Mouse (Mus musculus): ENCODE measurements around the gene Tec. TPM values are rescaled to one million over a fixed set of nuclear protein-coding genes. Genes with fewer than 3 reads are reported as not detected.

Gene Tec
- polyA plus RNA-seq, 1 experiment from 2014 or later = 3.3 TPM

DNA sequence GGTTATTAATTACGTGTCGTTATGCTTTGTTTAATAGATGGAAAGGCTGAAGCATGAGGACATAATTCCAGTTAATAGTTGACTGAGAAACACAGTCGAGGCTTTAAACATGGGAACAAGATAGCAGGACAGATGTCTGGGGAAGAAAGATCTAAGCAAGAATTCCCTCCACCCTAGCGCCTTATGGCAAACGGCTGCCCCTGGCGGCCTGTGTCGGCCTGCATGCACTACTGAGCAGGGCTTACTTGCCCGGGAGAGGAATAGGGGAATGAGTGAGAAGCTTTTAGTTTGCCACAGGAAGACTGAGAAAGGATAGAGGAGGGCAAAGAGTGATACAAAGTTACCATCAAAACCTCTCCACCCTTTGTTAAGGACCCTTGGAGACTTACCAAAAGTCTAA is 7.4 kb downstream of the Tec start:
- Histone ChIP-seq H3K4me1 (ENCODE audit: control insufficient read depth, insufficient read depth, low read length) (0 out of 2 replicates have a peak, but pooled peaks cover under 1% of the 10 kb centered on the region), H3K9ac (ENCODE audit: low read length) (no peak overlapping the region), H3K36me3 (ENCODE audit: control insufficient read depth, insufficient read depth, low read length) (no peaks in the 10 kb centered on the region), H3K4me2 (no peak overlapping the region), H3K27ac (ENCODE audit: low read depth, low read length) (no peak overlapping the region), H3K9me3 (ENCODE audit: control insufficient read depth, low read length) (no peaks in the 10 kb centered on the region), H3K27me3 (ENCODE audit: control insufficient read depth, insufficient read depth, low read length) (no peaks in the 10 kb centered on the region), H3K4me3 (ENCODE audit: low read depth, low read length) (no peak overlapping the region)
- ATAC-seq (ENCODE audit: low FRiP score) = no peak
- peak; percentile 33 for DNase-seq (ENCODE audit: low spot score, missing footprints)
- 82% methylated on average over 8 of the region's 8 CpGs for WGBS

DNA sequence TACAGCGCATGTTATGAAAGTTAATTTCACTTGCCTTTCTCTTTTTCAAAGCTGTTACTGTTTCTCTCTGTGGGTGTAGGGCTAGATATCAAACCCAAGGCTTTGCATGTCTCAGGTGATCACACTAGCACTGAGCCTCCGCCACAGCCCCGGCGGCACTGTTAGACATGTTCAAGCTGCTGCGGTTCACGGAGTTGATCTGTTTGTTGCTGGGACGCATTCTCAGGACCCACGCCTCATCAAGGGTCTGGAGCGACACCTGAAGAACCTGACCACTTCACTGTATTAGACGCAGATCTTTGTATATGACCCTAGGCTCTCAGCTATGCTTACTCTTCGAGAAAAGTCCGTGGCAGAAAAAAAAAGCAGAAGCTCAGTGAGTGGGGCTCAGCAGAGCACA is 10.0 kb downstream of the Tec start:
- WGBS = 95% methylated on average over 12 of the region's 12 CpGs
- Histone ChIP-seq H3K36me3 (ENCODE audit: control insufficient read depth, insufficient read depth, low read length) (no peaks in the 10 kb centered on the region), H3K9ac (ENCODE audit: low read length) (no peak overlapping the region), H3K27me3 (ENCODE audit: control insufficient read depth, insufficient read depth, low read length) (no peaks in the 10 kb centered on the region), H3K4me2 (no peak overlapping the region), H3K4me3 (ENCODE audit: low read depth, low read length) (no peak overlapping the region), H3K27ac (ENCODE audit: low read depth, low read length) (no peak overlapping the region), H3K4me1 (ENCODE audit: control insufficient read depth, insufficient read depth, low read length) (peaks cover 5% of the 10 kb centered on the region; the same call in 1 of the 2 replicates), H3K9me3 (ENCODE audit: control insufficient read depth, low read length) (no peaks in the 10 kb centered on the region)
- peak; percentile 35 for DNase-seq (ENCODE audit: low spot score, missing footprints)
- no peak for ATAC-seq (ENCODE audit: low FRiP score)

DNA sequence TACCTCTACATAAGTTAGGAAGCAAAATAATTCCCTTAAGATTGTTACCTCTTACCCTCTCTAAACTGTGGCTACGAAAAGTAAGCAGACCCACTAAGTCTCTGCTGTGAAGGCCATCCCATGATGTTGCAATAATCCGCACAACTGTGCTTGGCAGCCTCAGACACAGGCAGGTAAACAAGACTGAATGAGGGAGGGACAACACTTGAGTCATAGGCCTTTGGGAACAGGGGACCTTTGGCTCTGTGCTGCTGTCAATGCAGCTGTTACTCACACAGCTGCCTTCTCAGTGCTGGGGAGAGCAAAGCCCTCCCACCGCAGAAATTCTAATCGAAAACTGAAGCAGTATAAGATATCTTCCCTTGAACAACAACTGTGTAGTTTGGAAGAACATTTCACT is 10.5 kb downstream of the Tec start:
- no peak overlapping the region for H3K27ac ChIP-seq (ENCODE audit: low read depth, low read length)
- H3K9me3 ChIP-seq (ENCODE audit: control insufficient read depth, low read length) = no peaks in the 10 kb centered on the region
- no peak for ATAC-seq (ENCODE audit: low FRiP score)
- H3K9ac ChIP-seq (ENCODE audit: low read length) = no peak overlapping the region
- no peaks in the 10 kb centered on the region for H3K27me3 ChIP-seq (ENCODE audit: control insufficient read depth, insufficient read depth, low read length)
- H3K36me3 ChIP-seq (ENCODE audit: control insufficient read depth, insufficient read depth, low read length) = no peaks in the 10 kb centered on the region
- peaks cover 5% of the 10 kb centered on the region; the same call in 1 of the 2 replicates for H3K4me1 ChIP-seq (ENCODE audit: control insufficient read depth, insufficient read depth, low read length)
- H3K4me2 ChIP-seq = no peak overlapping the region
- H3K4me3 ChIP-seq (ENCODE audit: low read depth, low read length) = no peak overlapping the region
- peak; percentile 35 for DNase-seq (ENCODE audit: low spot score, missing footprints)
- 93% methylated on average over 4 of the region's 4 CpGs for WGBS

DNA sequence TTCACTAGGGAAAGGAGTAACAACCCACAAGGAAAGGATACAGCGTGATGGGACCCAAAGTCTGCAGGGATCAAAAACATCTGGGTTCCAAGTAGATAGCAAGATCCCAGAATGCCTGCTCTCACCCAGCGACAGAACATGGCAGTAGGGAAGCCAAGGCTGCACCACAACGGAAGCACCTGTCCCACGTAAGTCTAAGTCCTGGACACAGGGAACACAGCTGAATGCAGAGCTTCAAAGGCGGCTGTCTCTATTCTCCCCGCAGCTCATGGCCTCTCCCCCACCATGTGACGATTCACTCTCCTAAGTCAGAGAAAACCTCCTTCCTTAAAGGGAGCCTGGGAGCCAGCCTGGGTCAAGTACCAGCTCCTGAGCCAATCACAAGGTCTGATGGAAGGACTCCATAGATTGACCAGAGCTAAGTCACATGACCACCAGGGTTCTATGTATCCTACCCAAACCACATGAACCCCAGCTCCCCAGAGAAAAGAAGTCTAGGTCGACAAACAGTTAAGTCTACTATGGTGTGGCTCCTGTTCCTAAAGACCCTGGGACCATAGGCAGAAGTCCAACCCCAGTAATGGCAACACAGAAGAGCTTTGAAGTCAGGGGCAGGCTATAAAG is 11.9 kb downstream of the Tec start:
- Histone ChIP-seq H3K36me3 (ENCODE audit: control insufficient read depth, insufficient read depth, low read length) (no peaks in the 10 kb centered on the region), H3K4me2 (no peak overlapping the region), H3K9ac (ENCODE audit: low read length) (no peak overlapping the region), H3K27me3 (ENCODE audit: control insufficient read depth, insufficient read depth, low read length) (no peaks in the 10 kb centered on the region), H3K27ac (ENCODE audit: low read depth, low read length) (no peak overlapping the region), H3K4me3 (ENCODE audit: low read depth, low read length) (no peak overlapping the region), H3K4me1 (ENCODE audit: control insufficient read depth, insufficient read depth, low read length) (peaks cover 5% of the 10 kb centered on the region; the same call in 1 of the 2 replicates), H3K9me3 (ENCODE audit: control insufficient read depth, low read length) (no peaks in the 10 kb centered on the region)
- ATAC-seq (ENCODE audit: low FRiP score) (no peak), DNase-seq (ENCODE audit: low spot score, missing footprints) (peak; percentile 75)
- 87% methylated on average over 8 of the region's 8 CpGs for WGBS

DNA sequence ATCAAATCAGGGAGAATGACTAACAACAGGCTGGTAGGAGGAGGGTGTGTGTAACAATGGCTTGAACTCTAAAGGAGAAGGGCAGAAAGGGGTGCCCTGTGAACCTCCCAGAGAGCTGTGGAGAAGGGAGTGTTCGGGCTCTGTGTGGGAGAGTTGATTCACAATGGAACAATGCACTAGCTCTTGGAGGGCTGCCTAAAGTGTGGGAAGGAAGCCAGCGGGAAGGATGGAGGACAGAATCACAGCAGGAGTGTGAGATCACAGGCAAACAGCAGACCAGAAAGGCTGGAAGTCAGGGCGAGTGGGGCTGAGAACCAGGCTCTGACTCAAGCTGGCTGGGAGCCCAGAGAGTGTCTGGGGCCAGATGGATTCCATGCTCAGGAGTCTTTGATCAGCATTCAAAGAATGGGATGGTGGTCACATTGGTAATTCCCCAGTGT is 12.6 kb downstream of the Tec start:
- no peaks in the 10 kb centered on the region for H3K36me3 ChIP-seq (ENCODE audit: control insufficient read depth, insufficient read depth, low read length)
- no peak overlapping the region for H3K4me2 ChIP-seq
- H3K9ac ChIP-seq (ENCODE audit: low read length) = no peak overlapping the region
- H3K27me3 ChIP-seq (ENCODE audit: control insufficient read depth, insufficient read depth, low read length) = no peaks in the 10 kb centered on the region
- peak; percentile 75 for DNase-seq (ENCODE audit: low spot score, missing footprints)
- H3K9me3 ChIP-seq (ENCODE audit: control insufficient read depth, low read length) = no peaks in the 10 kb centered on the region
- no peak for ATAC-seq (ENCODE audit: low FRiP score)
- H3K4me1 ChIP-seq (ENCODE audit: control insufficient read depth, insufficient read depth, low read length) = peaks cover 5% of the 10 kb centered on the region; the same call in 1 of the 2 replicates
- 17% methylated on average over 3 of the region's 3 CpGs for WGBS
- H3K4me3 ChIP-seq (ENCODE audit: low read depth, low read length) = no peak overlapping the region
- H3K27ac ChIP-seq (ENCODE audit: low read depth, low read length) = no peak overlapping the region

DNA sequence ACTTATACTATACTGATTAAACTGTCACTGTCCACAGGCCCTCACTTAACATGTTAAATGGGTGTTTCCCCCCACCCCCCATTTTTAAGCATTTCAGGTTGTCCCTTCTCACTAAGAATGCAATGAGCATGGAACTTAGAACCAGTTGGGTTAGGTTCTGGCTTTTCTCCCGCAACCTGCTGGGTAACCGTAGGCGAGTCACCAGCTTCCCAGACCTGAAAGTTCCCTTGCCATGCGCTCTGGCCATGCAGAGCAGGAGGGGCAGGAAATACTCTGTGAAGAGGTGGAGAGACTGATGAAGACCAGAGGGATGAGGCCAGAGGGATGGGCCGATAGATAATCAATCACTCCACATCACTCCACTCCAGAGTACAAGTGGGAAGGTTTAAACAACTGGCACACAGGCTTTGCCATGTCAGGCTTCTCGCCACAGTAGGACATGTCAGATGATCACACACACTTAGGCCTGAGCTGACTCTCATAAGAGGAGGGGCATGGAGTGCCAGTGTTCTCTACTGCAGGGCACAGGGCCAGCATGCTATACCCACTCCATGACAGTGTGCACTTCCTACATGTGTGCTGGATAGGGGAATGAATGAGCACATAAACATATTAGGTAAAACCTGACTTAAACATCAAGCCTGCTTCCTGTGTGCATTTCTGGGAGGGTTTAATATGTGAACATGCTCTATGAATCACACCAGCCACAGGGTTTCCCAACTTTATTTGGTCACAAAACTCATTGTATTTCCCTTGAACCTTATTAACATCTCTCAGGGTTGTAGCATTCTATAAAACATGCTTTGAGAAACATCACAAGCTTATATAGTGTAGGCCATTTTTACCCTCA is 13.9 kb downstream of the Tec start:
- DNase-seq (ENCODE audit: low spot score, missing footprints) = no peak
- Histone ChIP-seq H3K36me3 (ENCODE audit: control insufficient read depth, insufficient read depth, low read length) (no peaks in the 10 kb centered on the region), H3K27me3 (ENCODE audit: control insufficient read depth, insufficient read depth, low read length) (no peaks in the 10 kb centered on the region), H3K4me3 (ENCODE audit: low read depth, low read length) (no peak overlapping the region), H3K9ac (ENCODE audit: low read length) (no peak overlapping the region), H3K4me1 (ENCODE audit: control insufficient read depth, insufficient read depth, low read length) (peaks cover 5% of the 10 kb centered on the region; the same call in 1 of the 2 replicates), H3K9me3 (ENCODE audit: control insufficient read depth, low read length) (no peaks in the 10 kb centered on the region), H3K27ac (ENCODE audit: low read depth, low read length) (no peak overlapping the region), H3K4me2 (no peak overlapping the region)
- ATAC-seq (ENCODE audit: low FRiP score) = no peak
- 88% methylated on average over 6 of the region's 6 CpGs for WGBS

DNA sequence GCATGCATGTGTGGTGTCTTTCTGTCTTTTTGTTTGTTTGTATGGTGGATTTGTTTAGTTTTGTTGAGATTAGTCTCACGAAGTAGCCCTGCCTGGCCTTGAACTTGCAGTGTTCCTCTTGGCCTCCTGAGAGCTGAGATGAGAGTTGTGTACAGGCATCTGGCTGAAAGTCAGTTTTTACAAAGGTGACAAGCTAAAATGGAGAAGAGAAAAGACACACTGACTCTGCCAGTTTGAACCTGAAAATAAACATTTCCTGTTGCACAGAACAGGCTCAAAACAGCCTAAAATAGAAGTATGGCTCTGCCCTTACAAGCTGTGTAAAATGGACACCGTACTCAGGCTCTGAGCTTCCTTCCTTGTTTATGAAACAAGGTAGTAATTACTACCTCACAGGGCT is 14.9 kb downstream of the Tec start:
- 90% methylated on average over 2 of the region's 2 CpGs for WGBS
- Histone ChIP-seq H3K27me3 (ENCODE audit: control insufficient read depth, insufficient read depth, low read length) (no peaks in the 10 kb centered on the region), H3K9ac (ENCODE audit: low read length) (no peak overlapping the region), H3K4me3 (ENCODE audit: low read depth, low read length) (no peak overlapping the region), H3K27ac (ENCODE audit: low read depth, low read length) (no peak overlapping the region), H3K36me3 (ENCODE audit: control insufficient read depth, insufficient read depth, low read length) (no peaks in the 10 kb centered on the region), H3K4me1 (ENCODE audit: control insufficient read depth, insufficient read depth, low read length) (peaks cover 5% of the 10 kb centered on the region; the same call in 1 of the 2 replicates), H3K9me3 (ENCODE audit: control insufficient read depth, low read length) (no peaks in the 10 kb centered on the region), H3K4me2 (no peak overlapping the region)
- no peak for ATAC-seq (ENCODE audit: low FRiP score)
- peak; percentile 70 for DNase-seq (ENCODE audit: low spot score, missing footprints)

DNA sequence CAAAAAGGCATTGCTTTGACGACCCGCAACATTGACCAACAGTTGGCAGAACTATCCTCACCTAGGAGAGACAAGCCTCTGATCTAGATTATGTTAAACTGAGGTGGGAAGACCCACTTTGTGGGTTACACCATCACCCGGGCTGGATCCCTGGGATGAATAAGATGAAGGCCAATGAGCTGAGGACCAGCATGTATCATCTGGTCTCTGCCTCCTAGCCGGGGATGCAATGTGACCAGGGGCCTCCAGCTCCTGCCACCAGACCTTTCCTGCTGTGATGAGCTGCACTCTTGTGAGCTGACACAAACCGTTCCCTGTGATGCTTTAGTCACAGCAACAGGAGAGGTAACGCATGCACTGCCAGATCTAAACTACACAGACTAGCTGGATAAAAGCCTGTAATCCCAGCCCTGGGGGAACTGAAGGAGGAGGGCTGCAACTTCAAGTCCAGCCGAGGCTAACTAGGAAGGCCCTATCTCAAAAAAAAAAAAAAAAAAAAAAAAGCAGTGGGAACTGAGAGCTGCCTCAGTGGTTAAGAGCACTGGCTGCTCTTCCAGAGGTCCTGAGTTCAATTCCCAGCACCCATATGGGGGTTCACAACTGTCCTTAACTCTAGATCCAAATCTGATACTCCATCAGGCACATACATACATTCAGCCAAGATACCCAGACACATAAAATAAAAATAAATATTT is 15.8 kb downstream of the Tec start:
- Histone ChIP-seq H3K4me3 (ENCODE audit: low read depth, low read length) (no peak overlapping the region), H3K9ac (ENCODE audit: low read length) (no peak overlapping the region), H3K9me3 (ENCODE audit: control insufficient read depth, low read length) (no peaks in the 10 kb centered on the region), H3K36me3 (ENCODE audit: control insufficient read depth, insufficient read depth, low read length) (no peaks in the 10 kb centered on the region), H3K4me1 (ENCODE audit: control insufficient read depth, insufficient read depth, low read length) (peaks cover 5% of the 10 kb centered on the region; the same call in 1 of the 2 replicates), H3K27ac (ENCODE audit: low read depth, low read length) (no peak overlapping the region), H3K4me2 (no peak overlapping the region), H3K27me3 (ENCODE audit: control insufficient read depth, insufficient read depth, low read length) (no peaks in the 10 kb centered on the region)
- WGBS = 61% methylated on average over 7 of the region's 7 CpGs
- ATAC-seq (ENCODE audit: low FRiP score) = no peak
- peak; percentile 68 for DNase-seq (ENCODE audit: low spot score, missing footprints)
